Mouse (Mus musculus): ENCODE measurements around the gene Hcrt. TPM values are rescaled to one million over a fixed set of nuclear protein-coding genes. Genes with fewer than 3 reads are reported as not detected.

The Hcrt gene
- polyA plus RNA-seq, 1 experiment from 2014 or later: not detected

DNA sequence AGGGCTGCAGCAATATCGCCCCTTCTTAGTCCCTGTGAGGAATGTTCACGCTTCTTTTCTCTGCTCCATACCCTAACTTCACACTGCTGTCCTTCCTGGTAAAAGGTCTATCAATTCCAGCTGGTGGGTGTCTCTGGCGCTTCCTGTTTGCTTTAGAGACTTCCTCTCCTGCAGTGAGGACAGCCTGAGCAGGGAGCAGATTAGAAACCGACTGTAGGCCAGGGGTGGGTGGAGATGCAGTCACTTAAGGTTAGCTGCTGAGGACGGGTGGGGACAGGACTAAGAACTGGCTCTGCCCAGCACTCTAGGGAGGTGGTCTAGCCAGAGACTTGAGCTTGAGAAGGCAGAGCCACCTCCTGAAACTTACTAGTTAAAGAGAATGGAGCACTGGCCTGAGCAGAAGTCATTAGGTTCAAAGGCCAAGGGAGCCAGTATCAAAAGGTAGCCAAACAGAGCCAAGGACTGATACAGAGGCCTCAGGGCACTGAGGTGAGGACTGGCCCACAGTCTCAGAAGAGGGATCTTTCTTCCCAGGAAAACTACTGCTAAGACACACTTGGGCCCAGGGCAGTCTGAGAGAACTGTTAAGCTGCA, 37.7 kb downstream of the Hcrt start:
- 24% methylated on average over 5 of the region's 5 CpGs for WGBS
- Histone ChIP-seq H3K27ac (peak overlapping the region; percentile 57), H3K36me3 (peaks cover 17% of the 10 kb centered on the region), H3K4me1 (peaks cover 48% of the 10 kb centered on the region), H3K27me3 (ENCODE audit: insufficient read depth, poor library complexity, severe bottlenecking) (no peaks in the 10 kb centered on the region), H3K4me3 (no peak overlapping the region; the same call in 1 of the 2 replicates), H3K9me3 (no peaks in the 10 kb centered on the region)
- no peak for DNase-seq (ENCODE audit: low spot score)

GRCm38 (mm10) chr11:100722493-100723028, 40.2 kb downstream of the Hcrt start:
- WGBS: 41% methylated on average over 2 of the region's 2 CpGs
- no peaks in the 10 kb centered on the region for H3K27me3 ChIP-seq (ENCODE audit: insufficient read depth, poor library complexity, severe bottlenecking)
- peaks cover 53% of the 10 kb centered on the region for H3K4me1 ChIP-seq

GRCm38 (mm10) chr11:100721776-100722492, 40.8 kb downstream of the Hcrt start:
- 42% methylated on average over 8 of the region's 8 CpGs for WGBS
- no peaks in the 10 kb centered on the region for H3K9me3 ChIP-seq
- peaks cover 31% of the 10 kb centered on the region for H3K36me3 ChIP-seq
- no peak for DNase-seq (ENCODE audit: low spot score)
- peaks cover 53% of the 10 kb centered on the region for H3K4me1 ChIP-seq
- H3K27ac ChIP-seq: peak overlapping the region; percentile 56
- H3K4me3 ChIP-seq: peak overlapping the region; percentile 12
- H3K27me3 ChIP-seq (ENCODE audit: insufficient read depth, poor library complexity, severe bottlenecking): no peaks in the 10 kb centered on the region

More at GRCm38 (mm10) chr11:100722493-100723028, 40.2 kb downstream of the Hcrt start:
- DNase-seq (ENCODE audit: low spot score): no peak
- Histone ChIP-seq H3K9me3 (no peaks in the 10 kb centered on the region), H3K4me3 (0 out of 2 replicates have a peak overlapping the region, but pooled peaks have one; percentile 12), H3K36me3 (peaks cover 25% of the 10 kb centered on the region), H3K27ac (peak overlapping the region; percentile 56)

- peaks cover 53% of the 10 kb centered on the region for H3K4me1 ChIP-seq
- H3K4me3 ChIP-seq: no peak overlapping the region
- H3K9me3 ChIP-seq: no peaks in the 10 kb centered on the region
- DNase-seq (ENCODE audit: low spot score): no peak
- H3K27me3 ChIP-seq (ENCODE audit: insufficient read depth, poor library complexity, severe bottlenecking): no peaks in the 10 kb centered on the region
- peak overlapping the region; percentile 56 for H3K27ac ChIP-seq
- peaks cover 38% of the 10 kb centered on the region for H3K36me3 ChIP-seq
- WGBS: 53% methylated on average over 4 of the region's 4 CpGs
These were observed 41.5 kb downstream of the Hcrt start for GRCm38 (mm10) chr11:100721254-100721653.

- peak overlapping the region; percentile 56; the same call in 1 of the 2 replicates for H3K27ac ChIP-seq
- H3K36me3 ChIP-seq: peaks cover 47% of the 10 kb centered on the region
- WGBS: 55% methylated on average over 5 of the region's 5 CpGs
- no peaks in the 10 kb centered on the region for H3K9me3 ChIP-seq
- peaks cover 49% of the 10 kb centered on the region for H3K4me1 ChIP-seq
- no peak overlapping the region for H3K4me3 ChIP-seq
- no peaks in the 10 kb centered on the region for H3K27me3 ChIP-seq (ENCODE audit: insufficient read depth, poor library complexity, severe bottlenecking)
- no peak for DNase-seq (ENCODE audit: low spot score)
These were observed 42.4 kb downstream of the Hcrt start for GRCm38 (mm10) chr11:100720345-100720744.

DNA sequence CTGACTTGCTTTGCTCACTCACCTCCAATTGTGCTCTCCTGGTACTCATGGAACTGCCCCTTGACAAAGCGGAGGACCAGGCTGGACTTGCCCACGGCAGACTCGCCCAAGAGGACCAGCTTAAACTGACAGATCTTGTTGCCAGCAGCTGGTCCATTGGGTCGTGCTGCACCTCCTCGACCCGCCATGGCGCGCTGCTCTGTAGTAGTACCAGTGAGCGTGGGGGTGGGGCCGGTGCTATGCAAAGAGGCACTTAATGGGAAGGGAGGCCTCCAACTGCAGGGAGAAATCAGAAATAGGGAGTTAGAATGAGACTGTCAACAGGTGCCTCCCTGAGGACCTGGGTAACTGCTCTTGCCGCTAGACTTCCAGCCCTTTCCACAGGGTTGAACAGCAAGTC, 42.8 kb downstream of the Hcrt start:
- WGBS: 82% methylated on average over 11 of the region's 11 CpGs
- no peak overlapping the region for H3K27ac ChIP-seq
- peaks cover 52% of the 10 kb centered on the region for H3K36me3 ChIP-seq
- peaks cover 44% of the 10 kb centered on the region for H3K4me1 ChIP-seq
- no peak for DNase-seq (ENCODE audit: low spot score)
- no peak overlapping the region for H3K4me3 ChIP-seq
- H3K27me3 ChIP-seq (ENCODE audit: insufficient read depth, poor library complexity, severe bottlenecking): no peaks in the 10 kb centered on the region
- no peaks in the 10 kb centered on the region for H3K9me3 ChIP-seq

DNA sequence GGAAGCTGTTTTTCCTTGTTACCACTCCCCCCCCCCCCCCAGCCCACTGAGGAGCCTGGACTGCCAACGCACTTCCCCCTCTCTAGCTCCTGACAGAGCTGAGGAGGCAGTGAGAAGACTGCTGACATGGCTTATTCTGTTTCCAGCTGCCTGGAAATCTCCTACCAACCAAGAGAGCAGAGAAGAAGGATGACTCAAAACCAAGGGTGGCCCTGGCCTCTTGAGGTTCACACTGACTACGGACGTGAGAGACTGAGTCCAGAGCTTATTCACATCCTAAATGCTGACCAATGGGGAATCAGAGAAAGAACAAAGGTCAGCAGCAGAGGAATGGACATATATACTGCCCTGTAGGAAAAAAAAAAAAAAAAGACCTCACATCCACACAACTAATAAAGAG, 43.4 kb downstream of the Hcrt start:
- H3K27me3 ChIP-seq (ENCODE audit: insufficient read depth, poor library complexity, severe bottlenecking): no peaks in the 10 kb centered on the region
- H3K9me3 ChIP-seq: no peaks in the 10 kb centered on the region
- no peak overlapping the region for H3K4me3 ChIP-seq
- no peak for DNase-seq (ENCODE audit: low spot score)
- no peak overlapping the region for H3K27ac ChIP-seq
- H3K4me1 ChIP-seq: peaks cover 42% of the 10 kb centered on the region
- H3K36me3 ChIP-seq: peaks cover 53% of the 10 kb centered on the region
- 79% methylated on average over 3 of the region's 3 CpGs for WGBS

DNA sequence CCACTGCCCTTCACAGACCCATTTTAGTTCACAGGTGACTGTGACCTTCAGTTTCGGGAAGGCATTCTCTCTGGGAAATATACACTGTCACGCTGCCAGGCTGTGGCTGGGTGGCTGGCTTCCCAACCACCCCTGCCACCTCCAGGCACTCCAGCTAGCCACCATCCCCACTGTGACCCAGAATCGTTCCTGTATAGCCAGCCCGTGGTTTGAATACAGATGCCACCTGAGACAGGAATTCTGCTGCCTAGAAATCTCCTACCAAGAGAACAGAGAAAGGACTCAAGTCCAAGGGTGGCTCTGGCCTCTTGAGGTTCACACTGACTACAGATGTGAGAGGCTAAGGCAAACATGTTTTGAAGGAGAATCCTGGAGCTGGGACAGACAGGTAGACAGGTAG, 43.9 kb downstream of the Hcrt start:
- Histone ChIP-seq H3K4me3 (no peak overlapping the region), H3K4me1 (peaks cover 45% of the 10 kb centered on the region), H3K27me3 (ENCODE audit: insufficient read depth, poor library complexity, severe bottlenecking) (no peaks in the 10 kb centered on the region), H3K9me3 (no peaks in the 10 kb centered on the region), H3K36me3 (peaks cover 53% of the 10 kb centered on the region), H3K27ac (no peak overlapping the region)
- no peak for DNase-seq (ENCODE audit: low spot score)
- 83% methylated on average over 4 of the region's 4 CpGs for WGBS

DNA sequence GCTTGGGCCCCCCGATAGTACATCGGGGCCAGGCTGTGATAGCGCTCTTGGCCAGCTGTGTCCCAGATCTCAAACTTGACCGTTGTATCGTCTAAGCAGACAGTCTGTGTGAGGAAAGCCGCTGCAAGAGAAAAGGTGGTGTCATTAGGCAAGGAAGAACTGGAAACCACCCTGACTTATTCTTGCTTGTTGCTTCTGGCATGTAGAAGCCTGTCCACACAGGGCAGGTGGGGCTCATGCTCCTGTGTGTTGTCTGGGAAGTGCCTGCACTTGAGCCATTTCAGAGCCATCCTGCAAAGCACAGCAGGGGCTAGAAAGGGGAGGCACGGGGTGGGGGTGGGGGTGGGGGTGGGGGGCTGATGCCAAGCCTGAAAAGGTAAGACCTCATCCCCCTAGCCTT, 44.3 kb downstream of the Hcrt start:
- H3K36me3 ChIP-seq: peaks cover 53% of the 10 kb centered on the region

DNA sequence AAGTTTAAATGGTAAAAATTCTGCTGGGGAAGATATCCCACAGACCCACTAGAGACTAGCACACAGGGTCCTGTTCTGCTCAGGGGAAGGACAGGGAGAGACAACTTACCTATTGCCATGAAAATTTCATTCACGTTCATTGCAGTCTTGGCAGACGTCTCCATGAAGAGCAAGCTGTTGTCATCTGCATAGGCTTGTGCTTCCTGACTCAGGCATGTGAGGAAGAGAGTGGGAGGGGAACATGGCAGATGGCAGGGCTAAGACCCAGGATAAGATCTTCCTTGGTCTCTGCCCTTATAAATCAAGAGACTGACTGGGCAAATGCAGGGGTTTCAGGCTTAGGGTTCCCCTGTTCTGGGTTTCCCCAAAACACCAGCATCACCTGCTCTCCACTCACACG, 46.1 kb downstream of the Hcrt start:
- Histone ChIP-seq H3K9me3 (no peaks in the 10 kb centered on the region), H3K27me3 (ENCODE audit: insufficient read depth, poor library complexity, severe bottlenecking) (no peaks in the 10 kb centered on the region), H3K36me3 (peaks cover 53% of the 10 kb centered on the region), H3K4me3 (no peak overlapping the region), H3K4me1 (peaks cover 50% of the 10 kb centered on the region), H3K27ac (no peak overlapping the region)
- WGBS: 86% methylated on average over 3 of the region's 3 CpGs
- no peak for DNase-seq (ENCODE audit: low spot score)

More for the DNA sequence above, 44.3 kb downstream of the Hcrt start:
- H3K9me3 ChIP-seq: no peaks in the 10 kb centered on the region
- H3K4me1 ChIP-seq: peaks cover 49% of the 10 kb centered on the region
- no peak overlapping the region for H3K27ac ChIP-seq
- 92% methylated on average over 7 of the region's 7 CpGs for WGBS
- H3K27me3 ChIP-seq (ENCODE audit: insufficient read depth, poor library complexity, severe bottlenecking): no peaks in the 10 kb centered on the region
- DNase-seq (ENCODE audit: low spot score): no peak
- H3K4me3 ChIP-seq: no peak overlapping the region

DNA sequence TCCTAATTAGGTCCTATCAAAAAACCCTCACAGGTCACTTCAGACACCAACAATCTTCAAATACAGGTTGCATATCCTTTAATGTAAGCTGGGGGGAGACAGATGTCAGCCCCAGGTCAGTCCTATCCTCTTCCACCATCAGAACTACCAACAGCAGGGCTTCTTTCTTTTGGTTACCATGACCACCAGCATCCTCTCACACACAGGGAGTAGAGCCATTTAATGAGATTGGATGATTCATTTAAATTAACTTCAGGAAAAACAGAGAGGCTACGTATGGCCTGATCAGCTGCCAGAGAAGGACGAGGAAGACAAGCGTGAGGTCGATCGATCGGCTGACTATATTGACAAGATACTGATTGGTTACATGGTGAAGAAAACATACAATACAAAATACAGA, 47.8 kb downstream of the Hcrt start:
- no peak for DNase-seq (ENCODE audit: low spot score)
- peaks cover 49% of the 10 kb centered on the region for H3K4me1 ChIP-seq
- no peak overlapping the region for H3K4me3 ChIP-seq
- H3K27me3 ChIP-seq (ENCODE audit: insufficient read depth, poor library complexity, severe bottlenecking): no peaks in the 10 kb centered on the region
- H3K27ac ChIP-seq: no peak overlapping the region
- no peaks in the 10 kb centered on the region for H3K9me3 ChIP-seq
- WGBS: 92% methylated on average over 6 of the region's 6 CpGs
- peaks cover 63% of the 10 kb centered on the region for H3K36me3 ChIP-seq

- H3K27ac ChIP-seq: peak overlapping the region; percentile 87
- H3K4me3 ChIP-seq: peak overlapping the region; percentile 56
- H3K36me3 ChIP-seq: peaks cover 62% of the 10 kb centered on the region
- DNase-seq (ENCODE audit: low spot score): peak; percentile 87
- H3K27me3 ChIP-seq (ENCODE audit: insufficient read depth, poor library complexity, severe bottlenecking): no peaks in the 10 kb centered on the region
- H3K9me3 ChIP-seq: no peaks in the 10 kb centered on the region
- 44% methylated on average over 6 of the region's 6 CpGs for WGBS
- peaks cover 45% of the 10 kb centered on the region for H3K4me1 ChIP-seq
These were observed 48.2 kb downstream of the Hcrt start for GRCm38 (mm10) chr11:100714534-100714915.

All from heart, embryonic 10.5 days (tissue).